In genomic region chr7:3262789-3263188, GRCm38 (mm10) we compare ENCODE assay signal across 10 mouse cellular contexts. TPM values are rescaled to one million over a fixed set of nuclear protein-coding genes. Genes with fewer than 3 reads are reported as not detected.
DNase-seq lines count a peak whose midpoint lies in the region; ATAC-seq and TF ChIP-seq lines count a peak whose summit lies in the region.
"Had no signal": no experiment of that assay in that cellular context is flagged by ENCODE, and none has a peak within 500 bp of the region (broad histone marks: within the 10 kb centered on the region; RNA-seq: fewer than 3 reads in every experiment).

No protein-coding gene starts in this region.

- intact Hi-C loops in left cerebral cortex, adult 2 months (cut with DNase I) = loop anchor here (5.0 kb wide), 1 partner anchor 40 kb away; no protein-coding TSS in a partner anchor
- intact Hi-C loops in left cerebral cortex, postnatal 25 days (cut with DNase I) = loop anchor here (5.0 kb wide), 1 partner anchor 40 kb away; no protein-coding TSS in a partner anchor

- H3K4me2 ChIP-seq in stomach, postnatal 0 days (replicated peaks; ENCODE audit: low read depth) = no peak overlapping the region
- H3K4me2 ChIP-seq: hindbrain, embryonic 15.5 days; neural tube, embryonic 12.5 days had no signal

- no peak overlapping the region for H3K4me3 ChIP-seq in left cerebral cortex, adult 2 months
- H3K4me3 ChIP-seq in stomach, postnatal 0 days (ENCODE audit: low read depth, low read length) = no peak overlapping the region
- H3K4me3 ChIP-seq: hindbrain, embryonic 15.5 days; neural tube, embryonic 12.5 days had no signal

- 40% methylated on average over 2 of the region's 2 CpGs for WGBS in stomach, postnatal 0 days

- no peaks in the 10 kb centered on the region for H3K36me3 ChIP-seq in stomach, postnatal 0 days (ENCODE audit: control insufficient read depth, insufficient read depth, low read length)
- H3K36me3 ChIP-seq: hindbrain, embryonic 15.5 days; neural tube, embryonic 12.5 days had no signal

- no peak overlapping the region for H3K27ac ChIP-seq in left cerebral cortex, adult 2 months
- no peak overlapping the region for H3K27ac ChIP-seq in stomach, postnatal 0 days (replicated peaks)
- H3K27ac ChIP-seq: hindbrain, embryonic 15.5 days; neural tube, embryonic 12.5 days had no signal

- ATAC-seq in stomach, postnatal 0 days (ENCODE audit: low FRiP score, low TSS enrichment) = no peak

- peak; percentile 49 to 66 for DNase-seq in adrenal gland, adult 18-20 months (ENCODE audit: low spot score in 2 of 2)
- no peak for DNase-seq in adrenal gland, adult 8-10 months
- no peak for DNase-seq in left cerebral cortex, adult 2 months (ENCODE audit: extremely low spot score in 1 of 2, low spot score in 2 of 2)
- no peak for DNase-seq in left cerebral cortex, postnatal 25 days (ENCODE audit: low spot score in 2 of 2)
- DNase-seq in adrenal gland, postnatal 10 days = peak; percentile 60
- peak; percentile 56 for DNase-seq in kidney, postnatal 10 days
- DNase-seq in stomach, postnatal 0 days (ENCODE audit: low spot score) = no peak
- DNase-seq in layer of hippocampus, postnatal 36 days = no peak

- peak; percentile 58 for TF ChIP-seq CTCF in left cerebral cortex, adult 2 months (IDR thresholded peaks at IDR 0.05)
- peak; percentile 65 for TF ChIP-seq CTCF in stomach, postnatal 0 days (IDR thresholded peaks at IDR 0.05; ENCODE audit: low read depth)

- H3K4me1 ChIP-seq in stomach, postnatal 0 days (replicated peaks; ENCODE audit: control insufficient read depth, insufficient read depth) = no peaks in the 10 kb centered on the region
- H3K4me1 ChIP-seq: hindbrain, embryonic 15.5 days had no signal

- H3K9ac ChIP-seq in stomach, postnatal 0 days (ENCODE audit: low read length) = no peak overlapping the region
- H3K9ac ChIP-seq: hindbrain, embryonic 15.5 days; neural tube, embryonic 12.5 days had no signal

- H3K9me3 ChIP-seq in stomach, postnatal 0 days (ENCODE audit: control insufficient read depth, low read length) = no peaks in the 10 kb centered on the region
- H3K9me3 ChIP-seq: hindbrain, embryonic 15.5 days; neural tube, embryonic 12.5 days had no signal

- no peak for TF ChIP-seq EP300 in stomach, postnatal 0 days (optimal IDR thresholded peaks at IDR 0.05)

- no peaks in the 10 kb centered on the region for H3K27me3 ChIP-seq in stomach, postnatal 0 days (ENCODE audit: control insufficient read depth, insufficient read depth, low read length)
- H3K27me3 ChIP-seq: neural tube, embryonic 12.5 days had no signal

RNA-seq across cellular contexts. Expression of gene Nlrp12, which starts 13.2 kb away (rescaled TPM):
- under 1 TPM in 1 of 2 experiments, not detected in 1; 0.20 TPM for total RNA-seq in adrenal gland, adult 18-20 months (2021)
- total RNA-seq in adrenal gland, adult 8-10 months (2022) = under 1 TPM in 1 of 4 experiments, not detected in 3; 0.11 TPM
- total RNA-seq in left cerebral cortex, adult 2 months (2021) = under 1 TPM in 1 of 2 experiments, not detected in 1; 0.11 TPM
- under 1 TPM in 1 of 2 experiments, not detected in 1; 0.07 TPM for total RNA-seq in left cerebral cortex, postnatal 25 days (2021)
- 1 to 10 TPM in 1 of 2 experiments, under 1 TPM in 1; 0.15 to 1.0 TPM for total RNA-seq in adrenal gland, postnatal 10 days (2021)
- 0.01 TPM in 1 of 2 replicates, not detected in the other for polyA plus RNA-seq in stomach, postnatal 0 days (2015; fragmentation: Nextera tagmentation; extraction: Ambion mirVana)
- total RNA-seq in layer of hippocampus, postnatal 36 days (2021) = under 1 TPM in 1 of 2 experiments, not detected in 1; 0.05 TPM
- polyA plus RNA-seq: neural tube, embryonic 12.5 days had no signal

RNA-seq across cellular contexts. Expression of gene Myadm, which starts 26.1 kb away (rescaled TPM):
- total RNA-seq in adrenal gland, adult 18-20 months (2021) = 10 to 100 TPM; 55.9 to 68.6 TPM
- total RNA-seq in adrenal gland, adult 8-10 months (2022) = 10 to 100 TPM; 58.4 to 87.4 (median 71.8) TPM
- 10 to 100 TPM; 61.9 to 62.1 TPM for total RNA-seq in left cerebral cortex, adult 2 months (2021)
- total RNA-seq in left cerebral cortex, postnatal 25 days (2021) = 10 to 100 TPM; 68.0 to 83.2 TPM
- 100 to 1,000 TPM; 110 to 126 TPM for total RNA-seq in adrenal gland, postnatal 10 days (2021)
- 94.0 and 97.7 TPM in 2 replicates for polyA plus RNA-seq in stomach, postnatal 0 days (2015; fragmentation: Nextera tagmentation; extraction: Ambion mirVana)
- total RNA-seq in layer of hippocampus, postnatal 36 days (2021) = 10 to 100 TPM; 63.5 to 67.3 TPM

RNA-seq across cellular contexts. Expression of gene Prkcg, which starts 26.2 kb away (rescaled TPM):
- total RNA-seq in adrenal gland, adult 18-20 months (2021) = 1 to 10 TPM in 1 of 2 experiments, under 1 TPM in 1; 0.36 to 1.1 TPM
- 1 to 10 TPM in 3 of 4 experiments, under 1 TPM in 1; 0.63 to 1.9 (median 1.6) TPM for total RNA-seq in adrenal gland, adult 8-10 months (2022)
- total RNA-seq in left cerebral cortex, adult 2 months (2021) = 100 to 1,000 TPM; 262 to 263 TPM
- total RNA-seq in left cerebral cortex, postnatal 25 days (2021) = 100 to 1,000 TPM; 265 to 294 TPM
- 1 to 10 TPM; 1.6 to 2.6 TPM for total RNA-seq in adrenal gland, postnatal 10 days (2021)
- 0.13 and 0.24 TPM in 2 replicates for polyA plus RNA-seq in stomach, postnatal 0 days (2015; fragmentation: Nextera tagmentation; extraction: Ambion mirVana)
- total RNA-seq in layer of hippocampus, postnatal 36 days (2021) = 100 to 1,000 TPM; 495 to 539 TPM

Comparison
In these comparisons a context has a peak if more than half of its experiments do, and no peak if none do; other contexts are left out.
1. DNase-seq: peak in adrenal gland, adult 18-20 months (2 of 2), adrenal gland, postnatal 10 days (single experiment) and kidney, postnatal 10 days (single experiment); none in adrenal gland, adult 8-10 months (single experiment), left cerebral cortex, adult 2 months (0 of 2), left cerebral cortex, postnatal 25 days (0 of 2), stomach, postnatal 0 days (single experiment) and layer of hippocampus, postnatal 36 days (0 of 2).
2. RNA of gene Prkcg, which starts 26.2 kb away (total RNA-seq): 495 to 539 TPM in layer of hippocampus, postnatal 36 days, 265 to 294 TPM in left cerebral cortex, postnatal 25 days and 262 to 263 TPM in left cerebral cortex, adult 2 months; 1.6 to 2.6 TPM in adrenal gland, postnatal 10 days, 0.63 to 1.9 TPM in adrenal gland, adult 8-10 months and 0.36 to 1.1 TPM in adrenal gland, adult 18-20 months; every median in the first group is over 10 times any median in the second.